Mouse (Mus musculus): ENCODE measurements around the gene Hils1.
A peak's percentile ranks its signal among the peaks of the same experiment; 100 is the strongest.
"Not testable (repeated sequence)": the region's sequence is repeated elsewhere in the genome, so short reads cannot be mapped to it uniquely, and the experiment has no call there.

Gene Hils1

DNA sequence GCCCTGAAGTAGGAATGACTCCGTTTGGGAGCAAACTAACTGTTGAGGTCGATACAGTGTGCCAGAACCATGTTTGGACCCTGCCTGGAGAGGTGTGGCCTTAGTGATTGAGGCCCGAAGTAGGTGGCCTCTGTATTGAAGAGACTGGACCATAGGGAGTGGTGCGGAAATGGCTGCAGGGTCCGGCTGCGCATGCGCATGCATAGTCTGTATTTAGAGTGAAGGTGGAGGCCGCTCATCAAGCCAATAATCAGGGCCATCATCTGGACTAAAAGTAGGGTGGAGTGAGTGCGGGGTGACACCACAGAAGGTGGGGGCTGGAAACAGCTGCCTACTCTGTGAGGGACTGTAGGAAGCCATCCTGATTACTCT lies 9.7 kb upstream of the Hils1 start:
- DNase-seq: no peak

- peak; percentile 49 for DNase-seq
Measured at GRCm38 (mm10) chr11:94958065-94958858, 9.1 kb upstream of the Hils1 start.

- DNase-seq: no peak
Measured at GRCm38 (mm10) chr11:94962534-94963101, 4.8 kb upstream of the Hils1 start.

- peak; percentile 47 for DNase-seq
Measured at GRCm38 (mm10) chr11:94968187-94968586, 794 bp downstream of the Hils1 start.

DNA sequence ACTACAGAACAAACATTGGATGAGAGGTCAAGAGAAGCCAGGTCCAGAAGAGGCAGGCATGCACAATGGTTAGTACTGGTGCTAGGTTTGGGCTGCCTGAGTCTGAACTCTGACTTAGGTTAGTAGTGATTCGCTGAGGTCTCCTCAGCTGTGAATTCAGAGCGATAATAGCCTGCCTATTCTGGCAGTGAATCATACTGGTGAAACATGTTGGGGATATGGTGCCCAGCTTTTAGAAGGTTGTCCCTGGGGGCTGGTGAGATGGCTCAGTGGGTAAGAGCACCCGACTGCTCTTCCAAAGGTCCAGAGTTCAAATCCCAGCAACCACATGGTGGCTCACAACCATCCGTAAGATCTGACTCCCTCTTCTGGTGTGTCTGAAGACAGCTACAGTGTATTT lies 2.3 kb downstream of the Hils1 start:
- not testable (repeated sequence) for DNase-seq

GRCm38 (mm10) chr11:94970210-94970943 lies 3.0 kb downstream of the Hils1 start:
- peak; percentile 73 for DNase-seq

GRCm38 (mm10) chr11:94971895-94972615 lies 4.7 kb downstream of the Hils1 start:
- DNase-seq: no peak

GRCm38 (mm10) chr11:94972887-94973286 lies 5.5 kb downstream of the Hils1 start:
- no peak for DNase-seq

- no peak for DNase-seq
Measured at GRCm38 (mm10) chr11:94973313-94973712, 5.9 kb downstream of the Hils1 start.

DNA sequence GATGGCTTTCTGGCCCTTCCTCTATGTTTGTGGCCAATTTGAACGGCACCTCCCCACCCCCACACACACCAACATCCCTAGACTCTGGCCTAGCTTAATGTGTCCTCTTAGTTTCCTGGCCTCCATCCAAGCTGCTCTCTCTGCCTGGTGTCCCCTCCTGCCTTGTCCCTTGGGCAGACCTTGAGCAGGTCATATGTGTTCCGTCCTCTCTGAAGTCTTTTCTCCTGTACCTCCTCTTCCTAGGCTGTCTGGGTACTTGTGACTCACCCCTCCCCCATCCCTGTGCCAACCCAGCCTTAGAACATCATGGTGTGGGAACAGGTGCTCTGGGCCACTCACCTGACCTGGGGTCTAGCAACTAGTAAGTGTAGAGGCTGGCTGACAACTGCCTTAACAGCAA lies 7.6 kb downstream of the Hils1 start:
- no peak for DNase-seq

DNA sequence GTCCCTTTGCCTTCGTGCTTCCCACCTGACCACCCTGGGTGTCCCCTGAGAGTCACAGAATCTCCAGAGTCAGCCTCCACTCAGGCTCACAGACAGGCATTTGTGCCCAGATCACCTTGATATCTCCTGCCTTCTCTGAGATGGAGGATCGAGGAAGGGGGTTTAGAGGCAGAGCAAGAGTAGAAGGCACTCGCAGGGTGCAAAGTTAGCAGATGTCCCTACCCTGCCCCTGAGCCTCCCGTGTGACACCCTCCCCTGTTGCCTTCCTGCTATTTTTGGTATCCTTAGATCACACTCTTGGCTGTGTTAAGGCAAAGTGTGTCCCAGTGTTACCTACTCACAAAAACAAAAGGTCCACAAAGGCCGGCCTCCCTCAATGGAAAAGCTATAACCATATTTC lies 8.8 kb downstream of the Hils1 start, which contains the start of gene Sgca:
Gene Sgca (minus strand): TSS at position 129 of the 400 bp plus-strand sequence.
- no peak for DNase-seq

DNA sequence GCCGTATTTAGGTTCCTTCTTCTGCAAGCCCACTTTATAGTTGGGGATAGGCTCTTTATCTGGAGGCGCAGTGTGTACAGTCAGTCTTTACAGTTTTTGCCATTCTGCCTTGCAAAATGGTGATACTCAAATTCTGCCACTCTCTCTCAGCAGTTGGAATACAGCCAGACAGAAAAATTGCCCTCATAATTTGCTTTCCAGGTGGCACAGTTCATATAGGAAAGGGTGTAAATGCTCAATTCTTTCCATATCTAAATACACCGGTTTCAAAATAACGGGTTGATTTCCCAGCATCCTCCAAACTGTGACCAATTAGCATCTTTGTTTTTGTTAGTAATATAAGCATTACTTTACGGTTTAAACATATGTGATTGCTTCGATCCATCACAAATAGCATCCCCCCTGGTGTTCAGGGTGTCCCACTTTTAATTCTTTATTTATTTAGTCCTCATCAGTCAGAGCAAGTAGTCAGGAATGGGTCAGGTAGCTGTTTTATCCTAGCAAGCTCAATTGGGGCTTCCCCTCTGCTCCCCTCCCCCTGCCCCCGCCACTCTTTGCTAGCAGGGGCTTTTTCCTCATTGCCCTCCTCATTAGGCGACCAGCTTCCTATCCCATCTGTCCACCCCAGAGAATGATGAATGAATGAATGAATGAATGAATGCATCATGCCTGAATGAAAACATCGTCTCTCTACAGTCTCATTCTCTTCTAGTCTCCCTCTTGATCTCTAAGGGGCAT lies 11.0 kb downstream of the Hils1 start:
- DNase-seq: no peak

GRCm38 (mm10) chr11:94978947-94979346 lies 11.6 kb downstream of the Hils1 start:
- DNase-seq: peak; percentile 98

DNA sequence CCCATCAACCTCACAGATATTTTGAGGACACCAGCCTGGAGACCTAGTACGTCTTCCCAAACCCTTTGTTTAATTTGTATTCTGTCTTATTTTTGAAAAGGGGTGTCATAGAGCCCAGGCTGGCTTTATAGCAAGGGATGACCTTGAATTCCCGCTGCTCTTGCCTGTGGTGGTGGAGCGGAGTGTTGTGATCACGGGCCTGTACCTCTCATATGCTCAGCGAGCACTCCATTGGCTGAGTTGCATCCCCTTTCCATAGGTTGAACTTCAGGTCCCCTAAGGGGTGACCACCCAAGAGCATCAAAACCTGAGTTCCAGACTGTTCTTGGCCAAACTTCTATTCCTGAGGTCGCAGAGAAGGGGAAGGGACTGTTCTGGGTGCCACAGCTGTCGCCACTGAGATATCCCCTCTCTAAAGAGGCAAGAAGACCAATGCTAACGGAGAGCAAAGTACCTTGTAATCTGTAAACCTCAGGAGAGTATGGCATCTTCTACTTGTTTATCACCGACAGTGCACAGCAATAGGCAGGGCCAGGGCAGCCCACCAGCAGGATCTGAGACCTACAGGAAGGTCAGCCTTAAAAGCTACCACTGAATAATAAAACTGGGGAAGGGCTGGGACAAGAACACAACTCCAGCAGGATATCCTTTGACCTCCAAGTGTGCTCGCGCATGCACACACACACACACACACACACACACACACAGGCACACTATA lies 12.2 kb downstream of the Hils1 start:
- no peak for DNase-seq

GRCm38 (mm10) chr11:94985140-94985539 lies 17.7 kb downstream of the Hils1 start:
- DNase-seq: no peak

GRCm38 (mm10) chr11:94985822-94986221 lies 18.4 kb downstream of the Hils1 start:
- no peak for DNase-seq

DNA sequence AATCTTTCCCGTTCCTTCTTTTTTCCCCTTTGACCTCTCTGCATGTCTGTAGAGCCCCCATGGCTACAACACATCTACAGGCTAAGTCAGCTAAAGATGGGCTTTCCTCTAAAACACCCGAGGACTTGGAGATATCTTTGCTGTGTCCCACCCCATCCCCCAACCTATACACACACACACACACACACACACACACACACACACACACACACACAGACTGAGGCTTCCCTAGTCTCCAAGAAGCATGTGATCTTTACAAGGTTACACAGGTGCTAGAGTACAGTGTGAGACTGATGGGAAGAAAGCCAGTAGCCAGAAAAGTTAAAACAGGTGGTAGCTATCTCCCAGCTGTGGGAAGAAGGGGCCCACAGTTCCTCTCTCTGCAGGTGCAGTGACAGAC lies 19.0 kb downstream of the Hils1 start:
- no peak for DNase-seq

GRCm38 (mm10) chr11:94987341-94987740 lies 19.9 kb downstream of the Hils1 start:
- no peak for DNase-seq

GRCm38 (mm10) chr11:94987851-94988250 lies 20.5 kb downstream of the Hils1 start:
- DNase-seq: no peak

DNA sequence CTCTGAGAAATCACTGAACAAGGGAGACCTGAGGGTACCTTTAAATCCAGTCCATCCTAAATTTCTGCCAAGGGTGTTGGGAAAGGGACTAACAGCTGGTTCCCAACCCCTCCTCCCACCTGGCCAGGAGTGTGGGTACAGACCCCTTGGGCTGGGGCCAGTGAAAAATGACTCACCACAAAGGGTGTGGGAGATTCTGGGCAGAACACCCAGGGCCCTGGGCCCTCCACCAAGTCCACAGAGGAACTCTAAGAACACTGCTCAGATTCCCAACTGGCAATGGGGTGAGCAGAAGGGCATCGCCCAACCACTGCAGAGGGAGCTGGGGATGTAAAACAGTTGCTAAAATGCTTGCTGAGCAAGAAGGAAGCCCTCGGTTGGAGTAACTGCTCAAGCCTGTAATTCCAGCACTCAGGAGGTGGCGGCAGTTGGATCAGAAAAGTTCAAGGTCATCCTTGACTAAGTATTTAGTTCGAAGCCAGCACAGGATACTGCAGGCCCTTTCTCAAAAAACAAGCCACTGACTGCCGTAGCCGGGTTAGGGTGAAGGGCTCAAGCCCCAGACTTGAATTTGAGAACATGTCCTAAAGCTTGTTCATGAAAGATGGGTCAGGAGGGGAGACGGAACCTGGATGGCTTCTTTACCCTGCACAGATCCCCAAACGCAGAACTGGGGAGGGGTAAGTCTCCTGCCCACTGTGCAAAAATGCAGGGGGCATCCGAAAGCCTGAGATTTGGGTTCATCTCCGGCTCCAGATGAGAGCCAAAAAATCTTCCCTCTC lies 21.6 kb downstream of the Hils1 start:
- DNase-seq: no peak

GRCm38 (mm10) chr11:94989562-94990017 lies 22.2 kb downstream of the Hils1 start:
- DNase-seq: peak; percentile 70

All from right cerebral cortex, postnatal 4 days (tissue).